Mouse (Mus musculus) embryonic fibroblast, embryonic 13.5 days (primary cell): ENCODE data around the gene B3galt1.

Experiments used
- CTCF ChIP-seq: IDR thresholded peaks from 2 replicates; pipeline ENCODE4 v1.5.1; 2011; ENCODE audit warnings: mild to moderate bottlenecking, control low read depth, low read length, moderate library complexity, borderline replicate concordance; ENCODE audit not compliant: insufficient read depth
- POLR2A ChIP-seq: IDR thresholded peaks from 2 replicates; pipeline ENCODE4 v1.6.1; 2011; ENCODE audit warnings: low read depth, mild to moderate bottlenecking, control low read depth, low read length, moderate library complexity

DNA sequence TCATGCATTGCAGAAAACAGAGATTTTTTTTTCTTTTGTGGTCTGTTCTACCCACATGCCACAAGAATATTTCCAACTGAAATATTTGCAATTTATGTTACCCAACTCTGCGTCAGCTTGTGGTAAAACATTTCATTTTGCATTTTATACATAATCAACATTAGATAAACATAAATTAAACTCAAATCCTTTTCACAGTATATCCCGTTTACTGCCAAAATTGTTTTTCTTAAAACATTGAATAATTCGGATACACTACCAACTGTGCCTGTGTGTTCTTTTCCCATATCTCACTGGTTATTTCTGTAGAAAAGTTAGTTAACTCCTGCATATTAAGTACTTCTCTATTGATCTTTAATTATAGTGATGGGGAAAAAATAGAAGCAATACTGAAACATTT, 285.1 kb downstream of the B3galt1 start:
- TF ChIP-seq POLR2A, result no peak
- TF ChIP-seq CTCF, result no peak
